11 mouse cellular contexts compared by ENCODE assay signal in the genomic region with DNA sequence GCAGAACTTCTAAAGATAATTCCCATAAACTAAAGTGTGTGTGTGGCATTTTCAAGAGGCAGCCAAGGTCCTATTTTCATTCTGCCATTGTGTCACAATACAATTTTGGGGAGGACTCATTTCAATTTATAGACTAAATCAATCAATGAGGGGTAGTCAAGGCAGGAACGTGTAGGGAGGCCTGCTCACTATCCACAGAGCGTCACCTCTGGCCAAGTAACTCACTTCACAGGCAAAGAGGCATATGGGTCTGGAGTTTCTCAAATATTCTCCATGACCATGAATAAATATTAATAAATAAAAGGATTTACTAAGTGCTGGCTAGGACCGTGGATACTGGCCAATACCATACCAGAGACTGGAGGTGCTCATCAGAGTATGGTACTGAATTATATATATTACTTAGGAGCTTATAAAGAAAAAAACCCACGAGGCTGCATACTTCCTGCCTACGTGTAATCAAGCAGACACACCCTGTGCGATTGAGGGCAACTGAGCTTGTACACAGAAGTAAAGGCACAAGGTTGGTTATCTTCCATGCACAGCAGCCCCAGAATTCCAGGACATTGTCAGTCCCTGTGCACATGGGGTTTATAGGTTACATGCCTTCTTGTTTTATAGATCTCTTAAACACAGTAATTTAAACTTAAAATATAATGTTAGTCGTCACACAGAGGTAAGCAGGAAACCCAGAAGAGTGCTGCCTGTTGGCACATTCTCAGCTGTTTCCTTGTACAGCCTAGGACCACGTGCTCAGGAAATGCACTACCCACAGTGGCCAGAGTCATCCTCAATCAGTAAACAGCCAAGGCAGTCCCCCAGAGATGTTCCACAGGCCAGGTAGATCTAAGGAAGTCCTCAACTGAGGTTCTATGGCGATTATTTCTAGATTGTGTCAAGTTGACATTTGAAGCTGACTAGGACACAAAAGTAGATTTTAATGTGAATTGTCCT.
DNase-seq lines count a peak whose midpoint lies in the region; ATAC-seq lines count a peak whose summit lies in the region.
"Had no signal": no experiment of that assay in that cellular context is flagged by ENCODE, and none has a peak within 500 bp of the region (broad histone marks: within the 10 kb centered on the region; RNA-seq: fewer than 3 reads in every experiment).

No protein-coding gene starts in this region.

- peak overlapping the region; percentile 39 for H3K4me2 ChIP-seq in liver, embryonic 12.5 days
- H3K4me2 ChIP-seq: embryonic facial prominence, embryonic 12.5 days; neural tube, embryonic 13.5 days had no signal

- intact Hi-C loops in left cerebral cortex, postnatal 14 days (cut with DNase I): no loop called here

- H3K36me3 ChIP-seq in liver, embryonic 12.5 days: peaks cover 19% of the 10 kb centered on the region
- H3K36me3 ChIP-seq: limb, embryonic 10.5 days had no signal

- H3K27ac ChIP-seq in liver, embryonic 12.5 days: peak overlapping the region; percentile 90
- H3K27ac ChIP-seq: embryonic facial prominence, embryonic 12.5 days; hindbrain, embryonic 10.5 days; limb, embryonic 10.5 days had no signal

- peak; percentile 95 for ATAC-seq in CD4-positive, CD25-positive, alpha-beta regulatory T cell, adult 4 months
- ATAC-seq in liver, embryonic 12.5 days: peak; percentile 97

- no peaks in the 10 kb centered on the region for H3K9me3 ChIP-seq in liver, embryonic 12.5 days (replicated peaks)
- H3K9me3 ChIP-seq: embryonic facial prominence, embryonic 12.5 days; hindbrain, embryonic 10.5 days; limb, embryonic 10.5 days; neural tube, embryonic 13.5 days had no signal

- H3K4me1 ChIP-seq in liver, embryonic 12.5 days: peaks cover 77% of the 10 kb centered on the region
- H3K4me1 ChIP-seq: limb, embryonic 10.5 days had no signal

- no peaks in the 10 kb centered on the region for H3K27me3 ChIP-seq in liver, embryonic 12.5 days (replicated peaks)
- H3K27me3 ChIP-seq: embryonic facial prominence, embryonic 12.5 days; neural tube, embryonic 13.5 days had no signal

- H3K9ac ChIP-seq in liver, embryonic 12.5 days: peak overlapping the region; percentile 47; the same call in 1 of the 2 replicates
- H3K9ac ChIP-seq: embryonic facial prominence, embryonic 12.5 days; neural tube, embryonic 13.5 days had no signal

- DNase-seq in T-cell, adult 2 months (ENCODE audit: low spot score): peak; percentile 79
- DNase-seq in spleen, postnatal 36 days (ENCODE audit: low spot score in 2 of 2): peak; percentile 47 to 48
- no peak for DNase-seq in cerebellum, adult 11 months
- no peak for DNase-seq in left cerebral cortex, postnatal 14 days (ENCODE audit: low spot score in 2 of 2)
- no peak for DNase-seq in layer of hippocampus, adult 8-10 months (ENCODE audit: low spot score in 2 of 2)

- WGBS in liver, embryonic 12.5 days (ENCODE audit: insufficient replicate concordance): 23% methylated on average over 9 of the region's 9 CpGs

- no peak overlapping the region for H3K4me3 ChIP-seq in liver, embryonic 12.5 days
- H3K4me3 ChIP-seq: embryonic facial prominence, embryonic 12.5 days; hindbrain, embryonic 10.5 days; limb, embryonic 10.5 days; neural tube, embryonic 13.5 days had no signal

Comparison
In these comparisons a context has a peak if more than half of its experiments do, and no peak if none do; other contexts are left out.
1. DNase-seq: peak in T-cell, adult 2 months (single experiment) and spleen, postnatal 36 days (2 of 2); none in cerebellum, adult 11 months (single experiment), left cerebral cortex, postnatal 14 days (0 of 2) and layer of hippocampus, adult 8-10 months (0 of 2).